ENCODE assay signal across 17 mouse cellular contexts in genomic region chr16:32350776-32351175, GRCm38 (mm10). TPM values are rescaled to one million over a fixed set of nuclear protein-coding genes. Genes with fewer than 3 reads are reported as not detected.
"Had no signal": no experiment of that assay in that cellular context is flagged by ENCODE, and none has a peak within 500 bp of the region (broad histone marks: within the 10 kb centered on the region; RNA-seq: fewer than 3 reads in every experiment).

No protein-coding gene starts in this region.

- H3K36me3 ChIP-seq: stomach, embryonic 15.5 days had no signal

- H3K4me1 ChIP-seq: limb, embryonic 15.5 days; midbrain, embryonic 12.5 days; stomach, embryonic 15.5 days had no signal

- DNase-seq: kidney, postnatal 14 days; lung, embryonic 14.5 days; lung, postnatal 10 days; lung, postnatal 4 days; right cerebral cortex, postnatal 14 days; thymus, postnatal 4 days had no signal

- H3K4me3 ChIP-seq: limb, embryonic 15.5 days; liver, embryonic 12.5 days; midbrain, embryonic 12.5 days; stomach, embryonic 15.5 days had no signal

- H3K27ac ChIP-seq: limb, embryonic 15.5 days; liver, embryonic 12.5 days; midbrain, embryonic 12.5 days; stomach, embryonic 15.5 days had no signal

- ATAC-seq: liver, embryonic 12.5 days had no signal

- H3K27me3 ChIP-seq: limb, embryonic 15.5 days; liver, embryonic 12.5 days; midbrain, embryonic 12.5 days; stomach, embryonic 15.5 days had no signal

- H3K9ac ChIP-seq: limb, embryonic 15.5 days; liver, embryonic 12.5 days; lung, embryonic 14.5 days; midbrain, embryonic 12.5 days; stomach, embryonic 15.5 days had no signal

- H3K9me3 ChIP-seq: limb, embryonic 15.5 days; liver, embryonic 12.5 days; midbrain, embryonic 12.5 days; stomach, embryonic 15.5 days had no signal

- H3K4me2 ChIP-seq: limb, embryonic 15.5 days; liver, embryonic 12.5 days; lung, embryonic 14.5 days; midbrain, embryonic 12.5 days; stomach, embryonic 15.5 days had no signal

RNA-seq across cellular contexts. Expression of gene Tm4sf19, which starts 49.5 kb away (rescaled TPM):
- total RNA-seq: layer of hippocampus, postnatal 25 days; megakaryocyte-erythroid progenitor cell, adult 5-6 weeks; midbrain, postnatal 0 days had no signal
- polyA plus RNA-seq: limb, embryonic 11.5 days; liver, embryonic 12.5 days; liver, embryonic 16.5 days; lung, embryonic 14.5 days; midbrain, embryonic 12.5 days; midbrain, postnatal 0 days; neural tube, embryonic 14.5 days; stomach, embryonic 15.5 days; thymus, postnatal 0 days had no signal
